Mouse (Mus musculus) cerebellum, adult 2 months (tissue): Measurements from ENCODE around the gene Map6.

ENCODE experiments used
- CTCF ChIP-seq: fragments of 200-500 bp; IDR thresholded peaks from 2 replicates; pipeline ENCODE4 v1.5.1; 2011; ENCODE audit warnings: low read depth, mild to moderate bottlenecking, control low read depth, low read length, moderate library complexity, borderline replicate concordance; ENCODE audit not compliant: insufficient read depth
- POLR2A ChIP-seq: fragments of 200-500 bp; IDR thresholded peaks from 2 replicates; pipeline ENCODE4 v1.6.1; 2011; ENCODE audit warnings: low read length, control low read depth, borderline replicate concordance; ENCODE audit not compliant: insufficient read depth

GRCm38 (mm10) chr7:99268951-99269945 lies 2.0 kb downstream of the Map6 start:
- TF ChIP-seq CTCF (no peak), POLR2A (no peak)
